Mouse (Mus musculus): ENCODE data around the gene Naa50. TPM values are rescaled to one million over a fixed set of nuclear protein-coding genes. Genes with fewer than 3 reads are reported as not detected.

Naa50 gene
- total RNA-seq, 1 experiment from 2014 or later = 79.9 TPM

- no peak for DNase-seq
Measured at GRCm38 (mm10) chr16:44200146-44200545, 60.5 kb downstream of the Naa50 start.

GRCm38 (mm10) chr16:44204331-44204730 lies 64.7 kb downstream of the Naa50 start:
- no peak for DNase-seq

GRCm38 (mm10) chr16:44205973-44206372 lies 66.3 kb downstream of the Naa50 start:
- no peak for DNase-seq

GRCm38 (mm10) chr16:44210156-44211053 lies 70.8 kb downstream of the Naa50 start:
- no peak for DNase-seq

- DNase-seq = no peak
Measured at GRCm38 (mm10) chr16:44211054-44211414, 71.4 kb downstream of the Naa50 start.

- DNase-seq = no peak
Measured at GRCm38 (mm10) chr16:44212703-44213102, 73.1 kb downstream of the Naa50 start.

Other genes starting within 250 kb of the Naa50 start
- 30.8 and 40.2 TPM in 2 replicates for gene Qtrt2, start 213.0 kb upstream of the Naa50 start, total RNA-seq (2021)
- gene Zdhhc23, start 160.0 kb upstream of the Naa50 start, total RNA-seq (2021) = 0.46 and 0.52 TPM in 2 replicates
- gene Gramd1c, start 76.5 kb upstream of the Naa50 start, total RNA-seq (2021) = 1.6 and 2.1 TPM in 2 replicates
- gene Atp6v1a, start 125 bp upstream of the Naa50 start, total RNA-seq (2021) = 149 and 153 TPM in 2 replicates
- gene Usf3, start 33.4 kb downstream of the Naa50 start, total RNA-seq (2021) = 29.2 and 32.3 TPM in 2 replicates
- gene Sidt1, start 193.4 kb downstream of the Naa50 start, total RNA-seq (2021) = 9.3 and 12.8 TPM in 2 replicates
- 28.1 and 37.5 TPM in 2 replicates for gene Spice1, start 207.3 kb downstream of the Naa50 start, total RNA-seq (2021)